Mouse (Mus musculus): ENCODE measurements around the gene Atp6v1c2.

Gene Atp6v1c2

DNA sequence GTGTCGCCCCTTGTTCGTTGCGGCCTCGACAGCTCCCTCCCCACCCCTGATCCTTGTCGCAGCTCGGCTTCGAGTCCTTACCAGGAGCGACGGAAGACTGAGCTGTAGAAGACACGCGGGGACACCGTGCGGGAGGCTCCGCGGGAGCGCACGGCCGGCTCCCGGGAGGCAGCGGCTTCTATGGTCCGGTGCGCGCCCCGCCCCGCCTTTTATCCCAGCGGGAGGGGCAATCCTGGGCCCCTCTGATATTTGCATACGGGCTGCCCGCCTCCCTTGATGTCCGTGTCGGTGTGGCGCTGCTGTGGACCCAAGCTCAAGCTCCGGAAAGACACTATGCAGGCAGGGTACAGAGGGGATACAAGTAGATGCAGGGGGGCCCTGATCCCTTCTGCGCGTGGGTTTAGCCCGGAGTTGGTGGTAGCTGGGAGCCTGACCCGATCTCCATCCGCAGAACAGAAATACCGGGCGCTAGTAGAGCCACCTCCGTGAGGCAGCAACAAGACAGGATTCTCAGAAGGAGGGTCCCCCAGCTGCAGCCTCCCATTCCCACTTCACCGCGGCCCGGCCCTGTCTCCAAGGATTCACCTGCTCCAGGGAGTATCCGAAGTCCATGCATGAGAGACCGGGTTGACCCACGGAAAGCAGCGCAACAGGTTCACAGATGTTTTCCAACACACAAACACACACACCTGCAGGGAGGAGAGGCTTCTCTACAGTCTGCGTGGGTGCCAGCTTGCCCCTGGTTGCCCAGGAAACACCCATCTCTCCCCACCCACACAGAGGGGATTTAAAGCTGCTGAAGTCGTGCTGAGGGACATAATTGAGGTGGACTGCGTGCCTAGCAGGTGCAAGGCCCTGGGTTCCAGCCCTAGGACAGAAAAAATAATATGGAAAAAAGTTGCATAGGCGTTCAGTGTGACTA, 4.3 kb downstream of the Atp6v1c2 start:
- peak; percentile 13 to 33 for DNase-seq

DNA sequence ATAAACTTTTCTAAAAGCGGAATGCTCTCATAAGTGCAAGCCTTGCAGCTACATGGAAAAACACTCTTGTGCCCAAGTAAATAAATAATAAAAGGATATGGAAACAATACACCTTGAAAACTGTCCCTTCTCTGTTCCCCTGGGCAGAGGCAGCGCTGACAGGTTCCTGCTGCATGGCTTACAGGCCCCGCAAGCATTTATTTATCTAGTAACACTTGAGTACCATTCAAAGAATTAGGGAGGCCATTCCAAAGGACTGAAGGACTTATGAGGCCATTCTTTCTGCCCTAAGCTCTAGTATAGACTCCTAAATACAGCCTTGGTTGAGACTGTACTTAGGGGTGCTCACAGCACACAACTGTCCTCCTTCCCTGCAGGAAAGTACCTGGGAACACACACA, 10.7 kb downstream of the Atp6v1c2 start:
- no peak for DNase-seq

DNA sequence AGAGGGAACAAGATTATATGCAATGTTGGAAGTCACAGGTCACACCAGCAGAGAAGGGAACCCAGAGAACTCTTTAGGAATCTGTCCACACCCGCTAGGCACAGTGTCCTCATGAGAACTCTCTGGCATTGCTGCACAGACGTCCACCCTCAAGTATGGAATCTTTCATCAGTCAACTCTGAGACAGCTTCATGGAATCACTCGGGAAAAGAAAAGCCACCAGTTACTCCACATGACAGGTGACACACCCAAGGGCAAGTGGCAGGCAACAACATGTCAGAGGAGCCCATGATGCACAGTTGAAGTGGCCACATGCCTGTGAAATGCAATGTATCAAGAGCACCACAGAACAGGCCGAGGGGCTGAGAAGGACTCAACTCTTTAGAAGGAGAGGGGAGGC, 11.2 kb downstream of the Atp6v1c2 start:
- DNase-seq, result no peak

DNA sequence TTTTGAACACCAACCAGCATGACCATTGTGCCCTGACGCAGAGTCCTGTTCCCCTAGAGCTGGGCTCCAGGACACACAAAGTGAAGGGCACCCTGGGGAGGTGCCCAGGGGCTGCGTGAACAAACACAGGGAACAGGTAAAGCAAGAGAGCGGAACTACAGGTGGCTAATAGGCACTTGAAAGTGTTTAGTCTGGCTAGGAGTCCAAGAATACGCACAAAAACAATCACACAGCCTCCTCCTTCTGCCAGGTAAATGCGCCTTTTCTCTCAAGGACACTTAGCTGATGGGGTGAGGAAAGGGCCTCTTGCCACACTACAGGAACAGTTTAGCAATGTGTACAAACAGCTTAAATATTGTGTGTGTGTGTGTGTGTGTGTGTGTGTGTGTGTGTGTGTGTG, 13.1 kb downstream of the Atp6v1c2 start:
- no peak for DNase-seq

DNA sequence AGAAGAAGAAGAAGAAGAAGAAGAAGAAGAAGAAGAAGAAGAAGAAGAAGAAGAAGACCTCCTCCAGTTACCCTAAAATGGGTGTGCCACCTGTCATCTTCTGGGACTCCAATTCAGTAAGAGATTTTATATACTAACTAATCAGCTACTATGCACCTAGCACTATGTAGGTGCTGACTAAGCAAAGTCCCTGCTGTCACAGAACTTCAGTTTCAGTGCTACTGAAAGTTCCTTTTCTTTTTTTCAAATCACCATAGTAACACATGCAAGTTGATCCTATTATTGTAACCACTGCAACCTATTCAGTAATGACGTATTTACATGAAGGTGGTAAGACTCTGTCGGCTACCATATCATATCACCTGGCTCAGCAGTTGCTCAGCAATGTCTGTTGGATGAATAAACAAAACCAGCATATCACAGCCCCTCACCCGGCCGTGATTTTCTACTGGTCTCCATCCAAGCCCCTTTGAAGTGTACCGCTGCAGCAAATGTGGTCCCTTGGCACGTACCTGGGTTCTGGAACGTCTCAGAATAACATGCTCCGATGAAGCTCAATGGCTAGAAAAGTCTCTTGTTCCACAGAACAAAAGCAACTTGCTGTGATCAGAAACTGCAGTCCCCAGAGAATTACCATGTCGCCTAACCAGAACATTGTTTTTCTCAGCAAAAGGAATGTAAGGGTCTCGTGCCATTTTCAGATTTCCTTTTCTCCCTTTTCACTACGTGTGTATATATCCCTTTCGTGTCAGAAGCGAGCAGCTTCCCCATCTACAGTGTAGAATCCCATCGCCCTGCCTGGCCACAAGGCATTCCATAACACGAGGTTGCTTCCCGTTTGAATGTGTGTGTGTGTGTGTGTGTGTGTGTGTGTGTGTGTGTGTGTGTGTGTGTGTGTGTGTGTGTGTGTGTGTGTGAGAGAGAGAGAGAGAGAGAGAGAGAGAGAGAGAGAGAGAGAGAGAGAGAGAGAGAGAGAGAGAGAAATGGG, 18.0 kb downstream of the Atp6v1c2 start:
- DNase-seq, result no peak

DNA sequence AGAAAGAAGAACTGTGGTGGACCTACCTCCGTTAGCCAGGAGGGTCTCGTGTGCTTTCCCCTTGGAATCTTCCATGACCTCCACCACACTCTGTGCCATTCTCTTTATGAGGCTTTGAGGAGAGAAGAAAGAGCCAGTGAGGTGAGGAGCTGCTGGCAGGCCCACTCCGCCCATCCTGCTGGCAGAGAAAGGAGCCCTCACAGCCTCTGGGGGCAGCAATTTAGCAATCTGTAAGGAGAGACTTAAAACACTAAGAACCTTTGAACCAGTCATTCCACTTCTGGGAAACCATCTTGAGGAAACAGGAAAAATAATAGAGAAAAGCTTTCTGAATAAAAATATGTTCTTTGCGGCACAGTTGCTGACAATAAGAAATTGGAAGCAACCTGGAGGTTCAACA, 20.9 kb downstream of the Atp6v1c2 start:
- DNase-seq, result no peak

DNA sequence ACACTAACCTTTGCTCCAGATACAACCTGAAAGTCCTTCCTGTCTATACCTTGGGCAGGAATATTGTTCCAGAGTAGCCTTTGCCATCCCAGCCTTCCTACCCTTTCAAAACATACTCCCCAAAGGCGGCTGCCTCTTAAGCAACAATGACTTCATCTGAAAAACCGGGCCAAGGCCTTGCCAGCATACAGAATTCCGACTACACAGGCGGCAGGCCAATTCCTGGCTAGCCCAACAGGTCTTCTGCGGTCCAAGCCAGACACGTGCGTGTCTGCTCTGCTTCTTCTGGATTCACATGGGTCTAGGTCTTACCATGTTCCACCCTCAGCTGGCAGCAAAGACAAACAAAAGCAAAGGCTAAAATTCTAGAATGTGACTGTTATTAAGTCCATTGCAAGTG, 23.7 kb downstream of the Atp6v1c2 start:
- no peak for DNase-seq

DNA sequence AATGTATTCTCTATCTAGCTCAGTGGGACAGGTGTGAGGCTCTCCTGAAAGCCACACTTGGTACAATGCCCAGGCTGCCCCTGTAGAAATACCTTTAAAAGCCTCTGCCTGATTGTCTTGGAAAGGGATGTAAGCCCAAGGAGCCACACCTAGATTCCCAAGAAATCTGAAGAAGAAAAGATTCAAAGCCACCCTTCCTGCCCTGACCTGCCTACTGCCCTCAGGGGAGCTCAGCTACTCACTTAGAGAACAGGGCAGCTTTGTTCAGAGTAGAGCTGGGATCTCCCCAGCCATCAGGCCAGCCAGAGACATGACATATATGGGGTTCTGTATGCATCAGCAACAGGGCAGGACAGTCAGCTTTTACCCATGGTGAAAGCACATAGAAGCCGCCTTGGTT, 29.3 kb downstream of the Atp6v1c2 start:
- no peak for DNase-seq

DNA sequence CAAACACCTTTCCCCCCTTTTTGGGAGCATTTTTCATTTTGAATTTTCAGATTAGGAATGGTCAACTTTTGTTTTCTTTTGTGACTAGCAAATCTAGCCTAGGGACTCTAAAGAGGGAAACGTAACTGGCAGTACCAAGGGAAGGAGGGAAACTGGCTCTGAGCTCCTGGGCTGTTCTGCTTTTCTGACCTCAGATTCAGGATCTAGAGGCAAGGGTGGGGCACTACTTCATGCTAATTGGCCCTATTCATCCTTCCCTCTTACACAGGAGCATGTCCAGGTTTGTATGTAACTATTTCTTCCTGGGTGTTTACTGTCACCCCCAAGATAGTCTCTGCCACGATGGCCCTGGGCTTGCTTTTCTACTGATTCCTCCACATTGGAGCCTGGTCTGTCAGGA, 32.3 kb downstream of the Atp6v1c2 start:
- no peak for DNase-seq

DNA sequence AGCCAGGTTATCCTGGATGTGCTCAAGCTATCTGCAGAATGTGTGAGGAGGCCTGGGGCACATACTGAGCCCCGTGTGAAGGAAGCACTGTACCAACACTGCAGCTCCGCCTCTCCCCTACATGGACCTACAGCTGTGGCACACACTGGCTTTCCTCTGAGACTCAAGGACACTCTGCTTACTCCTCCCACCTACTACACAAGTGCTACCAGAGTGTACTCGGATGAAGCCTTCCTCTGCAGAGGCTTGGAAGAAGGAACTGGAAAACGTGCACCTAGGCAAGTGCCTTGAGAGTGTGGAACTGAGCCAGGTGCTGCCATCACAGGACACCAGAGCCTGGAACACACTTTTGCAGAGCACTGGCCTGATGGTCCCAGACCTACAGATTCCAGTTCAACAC, 38.6 kb downstream of the Atp6v1c2 start:
- DNase-seq, result no peak

DNA sequence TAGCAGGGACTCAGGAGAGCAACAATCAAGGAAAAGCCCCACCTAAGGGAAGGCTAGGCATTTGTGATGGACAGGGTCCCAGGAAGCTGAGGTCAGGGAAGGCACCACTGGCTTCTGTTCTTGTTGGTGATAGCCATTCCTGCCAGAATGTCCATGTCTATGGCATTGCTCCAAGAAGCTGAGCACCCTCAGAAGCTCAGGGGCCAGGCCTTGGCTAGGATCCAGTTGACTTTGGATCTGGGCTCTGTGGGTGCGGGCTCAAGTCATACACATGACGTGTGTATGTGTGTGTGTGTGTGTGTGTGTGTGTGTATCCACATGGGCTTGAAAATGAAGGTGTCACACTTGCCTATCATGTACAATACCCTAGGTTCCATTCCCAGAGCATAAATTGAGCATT, 39.2 kb downstream of the Atp6v1c2 start:
- no peak for DNase-seq

DNA sequence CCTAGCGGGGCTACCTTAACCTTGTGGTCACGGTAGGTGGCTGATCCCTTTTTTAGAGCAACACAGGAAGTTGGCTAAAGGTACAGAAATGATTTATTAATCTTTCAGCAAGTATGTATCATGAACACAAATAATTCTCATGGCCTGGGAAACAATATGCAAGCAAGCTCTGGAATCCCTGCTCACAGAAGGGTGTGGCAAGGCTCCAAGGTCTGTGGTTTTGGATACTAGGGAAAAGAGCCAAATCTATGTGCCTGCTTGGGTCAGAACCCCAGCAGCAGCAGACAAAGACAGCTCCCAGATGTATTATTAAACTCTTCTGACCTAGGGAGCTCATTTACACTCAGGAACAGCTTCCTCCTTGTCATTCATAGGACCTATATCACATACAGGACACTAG, 40.1 kb downstream of the Atp6v1c2 start:
- no peak for DNase-seq

DNA sequence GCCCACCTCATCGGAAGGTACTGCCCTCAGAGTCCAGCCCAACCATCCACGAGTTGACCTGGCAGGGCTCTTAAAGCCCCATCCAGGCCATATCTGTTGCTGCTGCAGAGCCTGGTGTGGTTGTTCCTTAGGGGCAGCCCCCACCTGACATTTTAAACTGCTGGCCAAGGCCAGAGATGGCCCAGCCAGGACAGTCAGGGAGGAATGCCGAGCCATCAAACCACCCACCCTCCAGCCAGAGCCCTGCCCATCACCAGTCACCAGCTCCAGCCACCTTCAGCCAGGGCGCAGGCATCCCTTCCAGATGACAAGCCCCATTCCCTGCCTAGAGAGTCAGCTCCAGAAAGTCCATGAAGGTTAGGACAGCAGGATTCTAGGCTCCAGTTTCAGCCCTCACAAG, 40.7 kb downstream of the Atp6v1c2 start:
- DNase-seq, result no peak

DNA sequence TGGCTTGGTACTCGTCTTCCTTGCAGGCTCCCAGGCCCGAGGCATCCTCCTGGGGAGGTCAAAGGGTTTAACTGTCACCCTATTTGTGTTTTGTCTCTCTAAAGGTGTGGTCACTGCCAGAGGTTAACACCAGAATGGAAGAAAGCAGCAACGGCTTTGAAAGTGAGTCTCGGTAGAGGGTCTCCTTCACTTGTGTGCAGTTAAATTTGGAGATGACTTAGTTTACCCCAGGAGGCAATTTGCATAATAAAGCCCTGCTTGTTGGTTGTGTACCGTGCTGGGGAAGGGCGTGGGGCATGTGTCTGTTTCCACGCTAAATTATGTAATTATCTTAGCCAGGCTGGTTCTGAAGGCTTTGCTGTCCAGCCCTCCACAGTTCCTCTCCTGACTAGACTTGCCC, 55.3 kb downstream of the Atp6v1c2 start:
- DNase-seq, result no peak

DNA sequence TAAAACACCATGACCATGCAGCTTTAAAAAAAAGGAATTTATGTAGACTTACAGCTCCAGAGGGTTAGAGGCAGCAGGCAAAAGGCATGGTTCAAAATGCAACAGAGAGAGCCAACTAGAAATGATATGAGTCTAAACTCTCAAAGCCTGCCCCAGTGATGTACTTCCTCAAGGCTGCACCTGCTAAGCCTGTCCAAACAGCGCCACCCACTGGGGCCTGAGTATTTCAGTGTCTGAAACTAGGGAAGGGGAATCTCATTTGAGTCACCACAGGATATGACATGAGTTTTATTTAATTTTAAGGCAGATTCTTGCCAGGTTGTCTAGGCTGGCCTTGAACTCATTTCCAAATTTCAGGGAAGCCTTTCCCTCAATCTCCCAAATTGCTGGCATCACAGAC, 57.9 kb downstream of the Atp6v1c2 start:
- peak; percentile 33 to 61 for DNase-seq

DNA sequence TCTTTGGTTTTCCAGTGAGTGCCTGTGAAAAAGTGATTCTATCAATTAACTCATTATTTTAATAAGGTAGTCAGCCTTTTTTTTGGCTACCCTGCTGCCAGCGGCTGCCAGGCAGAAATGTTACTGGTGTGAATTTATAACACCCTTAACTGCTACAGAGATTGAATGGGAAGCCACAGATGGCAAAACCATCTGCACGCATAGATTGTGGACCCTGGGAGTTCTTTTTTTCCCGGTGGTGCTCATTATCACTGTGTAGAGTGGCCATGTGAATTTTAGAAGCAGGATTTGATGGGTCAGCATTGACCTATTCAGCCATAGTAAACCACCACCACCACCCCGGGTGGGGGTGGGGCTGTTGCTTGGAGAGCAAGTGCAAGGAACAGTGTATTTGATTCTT, 61.8 kb downstream of the Atp6v1c2 start:
- DNase-seq, result no peak

DNA sequence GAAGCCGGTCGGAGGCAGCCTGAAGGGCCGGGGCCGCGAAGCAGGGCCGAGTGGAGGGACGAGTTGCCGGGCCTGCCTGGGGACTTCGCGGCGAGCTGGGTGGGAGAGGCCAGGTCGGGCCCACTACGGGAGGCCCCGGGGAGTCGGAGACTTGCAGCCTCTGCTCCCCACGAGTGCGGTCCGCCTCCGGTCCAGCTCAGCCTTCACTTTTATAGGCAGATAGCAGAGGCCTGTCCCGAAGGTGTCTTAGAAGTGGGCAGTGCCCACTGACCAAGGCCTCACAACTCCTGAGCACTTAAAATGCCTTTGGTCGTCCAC, 62.5 kb downstream of the Atp6v1c2 start:
- no peak for DNase-seq

DNA sequence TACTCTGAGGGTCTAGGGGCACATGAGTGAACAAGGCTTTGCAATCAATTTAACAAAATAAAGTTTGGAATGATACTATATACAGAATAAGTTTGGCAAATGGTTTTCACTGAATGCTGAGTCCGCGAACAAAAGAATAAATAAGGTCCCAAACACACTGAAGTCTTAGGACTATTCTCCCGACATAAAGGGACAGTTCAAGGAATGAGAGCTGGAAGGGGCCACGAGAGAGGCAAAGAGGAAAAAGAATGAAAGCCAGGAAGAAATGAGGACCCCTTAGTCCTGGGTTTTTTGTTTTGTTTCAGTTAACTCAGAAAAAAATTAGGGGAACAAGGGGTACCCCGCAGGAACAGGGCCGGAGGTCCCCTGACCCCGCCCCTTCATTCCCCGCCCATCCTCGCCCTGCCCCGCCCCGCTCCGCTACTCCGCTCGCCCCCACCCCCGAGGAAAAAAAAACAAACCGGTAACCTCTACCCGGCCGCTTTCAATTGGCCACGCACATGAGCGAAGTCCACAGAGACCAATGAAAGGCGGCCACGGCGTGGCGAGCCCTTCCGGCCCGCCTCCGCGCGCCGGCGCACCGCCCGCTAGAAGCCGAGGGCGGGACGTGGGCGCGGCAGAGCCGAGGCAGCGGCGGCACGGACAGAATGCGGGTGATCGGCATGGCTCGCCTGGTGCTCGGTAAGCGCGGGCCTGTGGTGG, 63.0 kb downstream of the Atp6v1c2 start, which contains the start of gene Pdia6:
Gene Pdia6 (plus strand): TSS at position 575 of the 702 bp plus-strand sequence.
- DNase-seq, result peak; percentile 86 to 87

DNA sequence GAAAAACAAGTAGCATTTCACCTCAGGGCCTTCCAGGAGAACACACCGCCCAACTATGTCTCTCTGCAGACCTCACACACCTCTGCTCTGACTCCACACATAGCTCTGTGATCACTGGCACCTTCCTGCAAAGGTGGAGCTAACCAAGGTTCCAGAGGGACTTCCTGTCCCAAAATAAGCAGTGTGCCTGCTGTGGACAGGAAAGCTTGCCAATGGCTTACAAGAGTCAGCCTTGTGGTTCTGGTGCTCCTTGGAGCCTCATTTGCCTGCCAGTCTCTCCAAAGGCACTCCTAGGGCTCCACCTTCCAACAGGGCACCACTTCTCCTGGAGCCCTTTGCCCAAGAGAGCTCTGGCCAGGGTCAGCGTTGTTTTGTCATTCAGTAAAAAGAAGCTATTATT, 64.3 kb downstream of the Atp6v1c2 start:
- DNase-seq, result no peak

DNA sequence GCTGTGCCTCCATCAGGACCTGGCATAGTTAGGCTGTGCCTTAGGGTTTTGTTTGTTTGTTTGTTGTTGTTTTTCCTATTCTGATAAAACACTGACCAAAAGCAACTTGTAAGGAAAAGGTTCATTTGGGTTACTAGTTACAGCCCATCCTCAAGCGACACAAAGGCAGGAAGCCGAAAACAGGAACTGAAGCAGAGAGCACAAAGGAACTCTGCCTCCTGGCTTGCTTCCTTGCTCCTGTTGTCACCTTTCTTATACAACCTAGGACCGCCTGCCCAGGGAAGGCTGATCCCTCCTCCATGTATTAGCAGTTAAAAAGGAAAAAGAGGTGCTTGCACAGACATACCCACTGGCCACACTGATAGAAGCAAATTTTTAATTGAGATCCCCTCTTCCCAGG, 65.3 kb downstream of the Atp6v1c2 start:
- DNase-seq, result no peak

DNA sequence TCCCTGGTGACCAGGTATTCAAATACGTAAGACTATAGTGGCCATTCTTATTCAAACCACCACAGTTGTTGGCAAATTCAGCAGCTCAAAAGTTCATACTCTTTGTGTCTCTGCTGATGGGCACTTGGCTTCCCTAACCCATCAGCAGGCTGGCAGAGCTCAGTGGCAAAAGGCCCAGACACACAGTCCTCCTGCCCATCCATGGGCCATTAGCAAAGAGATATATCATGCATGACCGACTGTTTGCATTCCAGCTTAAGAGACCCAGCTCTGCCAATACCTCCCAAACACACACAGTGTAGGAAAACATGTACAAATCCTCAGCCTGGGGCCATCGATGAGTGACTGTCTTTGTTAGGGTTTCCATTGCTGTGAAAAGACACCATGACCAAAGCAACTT, 68.2 kb downstream of the Atp6v1c2 start:
- no peak for DNase-seq

DNA sequence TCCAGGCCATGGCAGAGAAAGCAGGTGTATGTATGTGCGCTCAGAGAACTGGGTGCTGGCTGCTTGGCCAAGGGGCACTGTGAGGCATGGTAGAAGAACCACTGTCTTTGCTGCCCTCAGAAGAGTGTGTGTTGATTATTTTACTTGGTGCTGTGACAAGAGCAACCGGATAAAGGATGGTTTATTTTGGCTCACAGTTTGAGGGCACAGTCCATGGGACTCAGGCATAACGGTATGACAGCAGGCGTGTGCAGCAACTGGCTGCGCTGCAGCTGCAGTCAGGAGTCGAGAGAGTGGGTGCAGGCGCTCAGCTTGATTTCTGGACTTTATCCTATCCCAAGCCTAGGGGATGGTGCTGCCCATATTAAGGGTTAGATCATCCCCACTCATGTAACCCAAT, 70.7 kb downstream of the Atp6v1c2 start:
- DNase-seq, result no peak

DNA sequence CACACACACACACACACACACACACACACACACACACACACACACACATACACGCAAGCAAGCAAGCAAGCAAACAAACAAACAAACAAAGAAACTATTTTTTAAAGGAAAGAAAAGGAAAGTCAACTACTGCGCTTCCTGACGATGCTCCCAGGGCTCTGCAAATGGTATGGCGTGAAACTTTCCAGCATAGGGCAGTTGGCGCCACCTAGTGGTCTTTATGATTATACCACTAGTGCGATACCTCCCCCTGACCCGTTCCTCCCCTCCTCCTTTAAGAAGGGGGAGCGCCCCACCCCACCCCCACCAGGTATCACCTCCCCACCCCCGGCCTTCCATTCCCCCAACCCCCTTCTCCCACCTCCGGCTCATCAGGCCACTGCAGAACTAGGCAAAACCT, 72.3 kb downstream of the Atp6v1c2 start:
- DNase-seq, result peak in 1 of 2 experiments; percentile 36
